Mouse (Mus musculus): ENCODE data around the gene Lpcat3. TPM values are rescaled to one million over a fixed set of nuclear protein-coding genes. Genes with fewer than 3 reads are reported as not detected.

The Lpcat3 gene
- polyA plus RNA-seq, 1 experiment from 2014 or later = 60.0 TPM

DNA sequence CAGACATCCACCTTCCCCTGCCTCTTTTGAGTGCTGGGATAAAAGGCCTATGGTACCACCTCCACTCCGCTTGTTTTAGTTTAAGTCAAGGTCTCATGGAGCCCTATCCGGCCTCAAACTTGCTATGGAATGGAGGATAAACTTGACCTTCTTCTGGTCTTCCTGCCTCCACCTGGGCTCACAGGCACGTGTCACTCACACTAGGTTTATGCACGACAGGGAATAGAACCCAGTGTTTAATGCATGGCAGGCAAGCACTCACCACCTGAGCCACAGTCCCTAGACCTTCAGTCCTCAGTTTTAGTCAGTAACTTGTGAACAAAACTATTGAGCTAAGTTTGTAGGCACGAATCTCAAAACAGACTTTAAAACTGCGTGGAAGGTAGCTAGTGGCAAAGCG lies 68.2 kb downstream of the Lpcat3 start:
- Histone ChIP-seq H3K27ac (ENCODE audit: low read length) (no peak overlapping the region), H3K4me3 (ENCODE audit: low read depth, low read length) (no peak overlapping the region), H3K4me2 (replicated peaks; ENCODE audit: low read depth, low read length) (no peak overlapping the region), H3K9ac (replicated peaks; ENCODE audit: low read depth, low read length) (no peak overlapping the region), H3K27me3 (ENCODE audit: control insufficient read depth, insufficient read depth, low read length) (no peaks in the 10 kb centered on the region), H3K36me3 (ENCODE audit: control insufficient read depth, insufficient read depth, low read length) (no peaks in the 10 kb centered on the region), H3K9me3 (ENCODE audit: control insufficient read depth, low read depth, low read length) (no peaks in the 10 kb centered on the region), H3K4me1 (ENCODE audit: control insufficient read depth, insufficient read depth, low read length) (no peaks in the 10 kb centered on the region; the same call in 1 of the 2 replicates)
- ATAC-seq (ENCODE audit: insufficient number of reproducible peaks, insufficient read depth, low FRiP score, low read depth) = no peak
- 83% methylated on average over 7 of the region's 7 CpGs for WGBS

DNA sequence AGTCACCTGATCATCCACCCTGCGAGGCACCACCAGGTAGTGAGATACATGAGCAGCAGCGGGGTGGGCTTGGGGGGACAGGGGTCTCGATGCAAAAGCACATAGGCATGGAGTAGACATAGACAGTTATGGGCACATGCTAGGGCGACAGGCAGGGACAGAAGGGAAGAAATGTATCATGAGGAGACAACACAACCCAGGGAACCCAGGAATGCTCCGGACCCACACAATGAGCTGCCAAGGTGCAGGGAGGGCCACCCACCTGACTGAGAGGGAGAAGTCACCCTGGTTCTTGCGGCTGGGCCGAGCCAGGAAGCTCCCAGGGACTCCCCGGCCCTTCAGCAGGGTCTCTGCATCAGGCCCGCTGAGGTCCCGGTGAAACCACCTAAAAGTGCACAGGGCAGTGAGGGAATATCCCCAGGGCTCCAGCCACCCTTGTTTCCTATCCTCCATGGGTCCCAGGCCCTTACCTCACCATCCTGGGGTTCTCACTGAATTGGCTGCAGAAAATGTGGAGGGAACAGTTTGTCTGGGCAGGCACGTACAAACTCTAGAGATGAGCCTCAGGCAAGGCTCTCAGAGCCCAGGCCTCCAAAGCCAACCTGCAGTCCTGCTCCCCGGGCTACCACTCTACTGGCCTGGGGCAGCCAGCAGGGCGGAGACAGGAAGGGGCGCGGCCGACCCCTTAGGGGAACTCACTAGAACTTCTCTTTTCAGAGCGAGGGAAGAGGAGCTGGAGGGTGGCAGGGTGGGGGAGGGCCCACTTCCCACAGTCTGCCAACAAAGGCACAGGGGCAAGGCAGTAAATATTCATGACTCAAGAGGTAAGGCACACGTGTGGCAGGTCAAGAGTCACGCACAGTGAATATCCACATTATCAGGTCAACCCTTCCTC lies 69.9 kb downstream of the Lpcat3 start:
- 0 out of 2 replicates have a peak, but pooled peaks have one; percentile 34 for ATAC-seq (ENCODE audit: insufficient number of reproducible peaks, insufficient read depth, low FRiP score, low read depth)
- Histone ChIP-seq H3K4me3 (ENCODE audit: low read depth, low read length) (no peak overlapping the region), H3K9ac (replicated peaks; ENCODE audit: low read depth, low read length) (no peak overlapping the region), H3K27ac (ENCODE audit: low read length) (no peak overlapping the region), H3K27me3 (ENCODE audit: control insufficient read depth, insufficient read depth, low read length) (no peaks in the 10 kb centered on the region), H3K36me3 (ENCODE audit: control insufficient read depth, insufficient read depth, low read length) (no peaks in the 10 kb centered on the region), H3K4me2 (replicated peaks; ENCODE audit: low read depth, low read length) (no peak overlapping the region), H3K9me3 (ENCODE audit: control insufficient read depth, low read depth, low read length) (no peaks in the 10 kb centered on the region), H3K4me1 (ENCODE audit: control insufficient read depth, insufficient read depth, low read length) (no peaks in the 10 kb centered on the region; the same call in 1 of the 2 replicates)
- 49% methylated on average over 19 of the region's 19 CpGs for WGBS

DNA sequence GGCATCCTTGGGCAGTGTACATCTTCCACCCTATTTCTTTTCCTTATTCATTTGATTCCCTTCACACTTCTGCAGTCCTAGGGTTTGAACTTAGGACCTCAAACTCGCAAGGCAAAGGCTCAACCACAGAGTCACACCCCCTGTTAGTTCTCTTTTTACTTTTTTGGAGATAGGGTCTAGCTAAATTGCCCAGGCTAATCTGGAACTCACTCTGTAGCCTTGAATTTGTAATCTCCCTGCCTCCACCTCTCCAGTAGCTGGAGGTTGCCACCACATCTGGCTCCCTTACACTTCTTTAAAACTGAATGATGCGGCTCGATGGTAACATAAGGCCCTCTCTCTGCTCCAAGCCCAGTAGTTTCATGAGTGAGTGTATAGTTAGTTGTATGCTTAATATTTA lies 71.6 kb downstream of the Lpcat3 start:
- no peak overlapping the region for H3K4me3 ChIP-seq (ENCODE audit: low read depth, low read length)
- no peak overlapping the region for H3K27ac ChIP-seq (ENCODE audit: low read length)
- no peaks in the 10 kb centered on the region for H3K36me3 ChIP-seq (ENCODE audit: control insufficient read depth, insufficient read depth, low read length)
- 96% methylated on average over 3 of the region's 3 CpGs for WGBS
- H3K4me2 ChIP-seq (replicated peaks; ENCODE audit: low read depth, low read length) = no peak overlapping the region
- no peaks in the 10 kb centered on the region for H3K27me3 ChIP-seq (ENCODE audit: control insufficient read depth, insufficient read depth, low read length)
- ATAC-seq (ENCODE audit: insufficient number of reproducible peaks, insufficient read depth, low FRiP score, low read depth) = no peak
- no peak overlapping the region for H3K9ac ChIP-seq (replicated peaks; ENCODE audit: low read depth, low read length)
- peaks cover 9% of the 10 kb centered on the region; the same call in 1 of the 2 replicates for H3K4me1 ChIP-seq (ENCODE audit: control insufficient read depth, insufficient read depth, low read length)
- no peaks in the 10 kb centered on the region for H3K9me3 ChIP-seq (ENCODE audit: control insufficient read depth, low read depth, low read length)

DNA sequence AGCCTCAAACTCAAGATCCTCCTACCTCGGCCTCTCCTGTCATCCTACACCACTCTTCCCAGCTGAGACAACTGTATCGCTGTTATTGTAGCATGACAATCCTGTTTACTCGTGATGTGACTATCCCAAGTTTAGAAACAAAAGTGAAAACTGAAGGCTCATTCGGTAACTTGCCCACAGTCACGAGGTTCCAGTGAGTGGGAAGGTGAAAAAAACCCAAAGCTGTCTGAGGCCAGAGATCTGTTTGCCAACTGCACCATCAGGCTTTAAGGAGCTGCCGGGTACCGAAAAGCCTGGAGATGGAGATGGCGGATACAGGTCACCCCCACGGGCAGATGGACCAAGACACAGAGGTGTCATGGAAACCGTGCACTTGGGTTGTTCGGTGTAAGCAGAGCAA lies 74.2 kb downstream of the Lpcat3 start:
- H3K9ac ChIP-seq (replicated peaks; ENCODE audit: low read depth, low read length) = no peak overlapping the region
- H3K36me3 ChIP-seq (ENCODE audit: control insufficient read depth, insufficient read depth, low read length) = no peaks in the 10 kb centered on the region
- no peaks in the 10 kb centered on the region for H3K27me3 ChIP-seq (ENCODE audit: control insufficient read depth, insufficient read depth, low read length)
- ATAC-seq (ENCODE audit: insufficient number of reproducible peaks, insufficient read depth, low FRiP score, low read depth) = no peak
- H3K4me3 ChIP-seq (ENCODE audit: low read depth, low read length) = no peak overlapping the region
- no peak overlapping the region for H3K4me2 ChIP-seq (replicated peaks; ENCODE audit: low read depth, low read length)
- 88% methylated on average over 11 of the region's 11 CpGs for WGBS
- H3K4me1 ChIP-seq (ENCODE audit: control insufficient read depth, insufficient read depth, low read length) = peaks cover 14% of the 10 kb centered on the region; the same call in 1 of the 2 replicates
- no peak overlapping the region for H3K27ac ChIP-seq (ENCODE audit: low read length)
- H3K9me3 ChIP-seq (ENCODE audit: control insufficient read depth, low read depth, low read length) = no peaks in the 10 kb centered on the region

DNA sequence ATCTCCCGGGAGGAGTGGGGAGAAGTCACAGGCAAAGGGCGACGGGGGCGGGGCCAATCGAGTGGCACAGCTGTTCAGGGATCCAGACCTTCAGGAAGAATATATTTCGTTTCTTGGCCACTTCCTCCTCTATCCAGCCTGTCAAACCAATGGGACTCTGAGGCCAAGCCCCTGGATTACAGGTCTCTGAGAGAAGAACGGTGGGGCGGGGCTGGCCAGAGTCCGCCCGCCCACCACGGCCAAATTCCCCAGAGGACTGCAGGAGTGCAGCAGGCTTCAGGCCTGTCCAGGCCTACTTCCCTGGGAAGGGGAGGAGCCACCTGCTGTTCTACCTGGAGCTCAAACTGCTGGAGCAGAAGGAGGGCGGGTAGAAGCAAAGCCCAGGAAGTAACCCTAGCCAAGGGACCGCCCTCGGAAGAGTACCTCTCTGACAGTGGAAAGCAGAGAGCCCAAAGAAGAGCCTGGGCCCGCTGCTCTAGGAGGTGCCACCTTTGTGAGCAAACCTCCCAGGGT lies 75.7 kb downstream of the Lpcat3 start, which contains the start of gene Ptpn6:
Ptpn6 (minus strand) TSS at position 204 of the 513 bp plus-strand sequence.
- Histone ChIP-seq H3K9ac (replicated peaks; ENCODE audit: low read depth, low read length) (no peak within 1 kb of the TSS; the same call in 1 of the 2 replicates), H3K4me3 (ENCODE audit: low read depth, low read length) (no peak within 1 kb of the TSS), H3K9me3 (ENCODE audit: control insufficient read depth, low read depth, low read length) (no peaks in the 10 kb centered on the region), H3K27ac (ENCODE audit: low read length) (peak within 1 kb of the TSS; percentile 96; the same call in 1 of the 2 replicates), H3K36me3 (ENCODE audit: control insufficient read depth, insufficient read depth, low read length) (peaks cover 12% of the 10 kb centered on the region), H3K27me3 (ENCODE audit: control insufficient read depth, insufficient read depth, low read length) (no peaks in the 10 kb centered on the region), H3K4me1 (ENCODE audit: control insufficient read depth, insufficient read depth, low read length) (peaks cover 14% of the 10 kb centered on the region; the same call in 1 of the 2 replicates), H3K4me2 (replicated peaks; ENCODE audit: low read depth, low read length) (peak within 1 kb of the TSS; percentile 54; the same call in 1 of the 2 replicates)
- WGBS = 19% methylated on average over 15 of the region's 15 CpGs
- ATAC-seq (ENCODE audit: insufficient number of reproducible peaks, insufficient read depth, low FRiP score, low read depth) = peak; percentile 78

DNA sequence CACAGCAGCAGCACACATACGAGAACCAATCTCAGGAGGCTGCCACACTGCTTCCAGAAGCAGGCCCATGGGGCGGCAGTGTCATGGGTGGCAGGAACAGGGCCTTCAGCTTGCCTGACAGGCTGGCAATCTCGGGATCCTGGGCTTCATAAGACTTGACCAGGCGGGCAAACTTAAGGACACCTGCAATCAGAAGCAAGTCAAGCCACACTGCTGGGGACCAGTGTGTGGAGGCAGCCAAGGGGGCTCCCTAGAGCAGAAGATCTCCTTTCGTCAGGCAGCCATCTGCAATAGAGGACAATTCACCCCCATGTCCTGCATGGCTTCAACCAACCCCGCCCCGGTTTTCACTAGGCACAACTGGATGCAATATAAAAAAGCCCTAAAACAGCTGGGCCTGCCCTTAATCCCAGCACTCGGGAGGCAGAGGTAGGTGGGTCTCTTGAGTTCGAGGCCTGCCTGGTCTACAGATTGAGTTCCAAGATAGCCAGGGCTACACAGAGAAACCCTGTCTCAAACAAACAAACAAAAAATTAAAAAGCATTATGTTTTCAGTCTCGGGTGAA lies 76.5 kb downstream of the Lpcat3 start:
- WGBS = 80% methylated on average over 10 of the region's 10 CpGs
- Histone ChIP-seq H3K27me3 (ENCODE audit: control insufficient read depth, insufficient read depth, low read length) (no peaks in the 10 kb centered on the region), H3K27ac (ENCODE audit: low read length) (peak overlapping the region; percentile 96; the same call in 1 of the 2 replicates), H3K4me3 (ENCODE audit: low read depth, low read length) (no peak overlapping the region), H3K4me1 (ENCODE audit: control insufficient read depth, insufficient read depth, low read length) (peaks cover 14% of the 10 kb centered on the region; the same call in 1 of the 2 replicates), H3K9ac (replicated peaks; ENCODE audit: low read depth, low read length) (no peak overlapping the region; the same call in 1 of the 2 replicates), H3K36me3 (ENCODE audit: control insufficient read depth, insufficient read depth, low read length) (peaks cover 19% of the 10 kb centered on the region), H3K9me3 (ENCODE audit: control insufficient read depth, low read depth, low read length) (no peaks in the 10 kb centered on the region), H3K4me2 (replicated peaks; ENCODE audit: low read depth, low read length) (peak overlapping the region; percentile 54; the same call in 1 of the 2 replicates)
- ATAC-seq (ENCODE audit: insufficient number of reproducible peaks, insufficient read depth, low FRiP score, low read depth) = no peak

DNA sequence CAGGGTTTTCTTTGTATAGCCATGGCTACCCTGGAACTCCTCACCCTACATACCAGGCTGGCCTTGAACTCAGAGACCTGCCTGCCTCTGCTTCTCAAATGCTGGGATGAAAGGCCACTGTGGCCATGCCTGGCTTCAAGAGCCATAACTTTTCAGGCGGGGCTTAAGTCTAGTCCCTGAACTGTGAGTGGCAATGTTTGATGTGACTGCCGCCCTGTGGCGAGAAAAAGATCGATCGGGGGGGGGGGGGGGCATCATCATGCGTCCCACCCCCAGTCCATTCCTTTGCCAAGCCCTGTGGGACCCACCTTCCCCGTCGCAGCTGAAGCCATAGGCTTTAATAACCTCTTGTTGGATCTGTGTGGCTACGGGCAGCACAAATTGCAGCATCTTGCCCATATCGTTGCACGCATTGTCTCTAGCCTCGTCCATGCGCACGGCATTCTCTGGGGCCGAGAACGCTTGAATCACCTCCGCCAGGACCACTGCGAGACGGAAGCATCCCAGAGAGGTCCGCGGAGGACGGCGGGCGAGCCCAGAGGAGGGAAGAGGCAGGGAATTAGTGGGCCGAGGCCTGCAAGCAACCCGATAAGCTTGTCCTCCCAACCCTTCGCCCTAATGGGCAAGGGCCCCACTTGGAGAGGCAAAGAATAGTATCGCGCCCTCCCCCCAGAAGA lies 77.5 kb downstream of the Lpcat3 start:
- peak; percentile 3; the same call in 1 of the 2 replicates for ATAC-seq (ENCODE audit: insufficient number of reproducible peaks, insufficient read depth, low FRiP score, low read depth)
- Histone ChIP-seq H3K36me3 (ENCODE audit: control insufficient read depth, insufficient read depth, low read length) (peaks cover 28% of the 10 kb centered on the region), H3K9me3 (ENCODE audit: control insufficient read depth, low read depth, low read length) (no peaks in the 10 kb centered on the region), H3K27me3 (ENCODE audit: control insufficient read depth, insufficient read depth, low read length) (no peaks in the 10 kb centered on the region), H3K9ac (replicated peaks; ENCODE audit: low read depth, low read length) (peak overlapping the region; percentile 53), H3K4me2 (replicated peaks; ENCODE audit: low read depth, low read length) (peak overlapping the region; percentile 54), H3K4me1 (ENCODE audit: control insufficient read depth, insufficient read depth, low read length) (peaks cover 14% of the 10 kb centered on the region; the same call in 1 of the 2 replicates), H3K27ac (ENCODE audit: low read length) (peak overlapping the region; percentile 96), H3K4me3 (ENCODE audit: low read depth, low read length) (peak overlapping the region; percentile 41)
- 1% methylated on average over 27 of the region's 29 CpGs for WGBS
